Mouse (Mus musculus): ENCODE data around the gene Arhgef3. TPM values are rescaled to one million over a fixed set of nuclear protein-coding genes. Genes with fewer than 3 reads are reported as not detected.
"Not testable (repeated sequence)": the region's sequence is repeated elsewhere in the genome, so short reads cannot be mapped to it uniquely, and the experiment has no call there.

Arhgef3 gene
- polyA plus RNA-seq, 1 experiment from 2014 or later: 2.9 TPM

- Histone ChIP-seq H3K9ac (ENCODE audit: low read length) (no peak overlapping the region), H3K36me3 (ENCODE audit: control insufficient read depth, insufficient read depth, low read length) (no peaks in the 10 kb centered on the region), H3K9me3 (ENCODE audit: control insufficient read depth, low read length) (no peaks in the 10 kb centered on the region), H3K4me1 (replicated peaks; ENCODE audit: control insufficient read depth, insufficient read depth, low read length) (no peaks in the 10 kb centered on the region), H3K4me2 (ENCODE audit: low read depth, low read length, severe bottlenecking) (no peak overlapping the region), H3K4me3 (ENCODE audit: low read depth, low read length) (no peak overlapping the region), H3K27me3 (ENCODE audit: control insufficient read depth, insufficient read depth, low read length) (no peaks in the 10 kb centered on the region), H3K27ac (ENCODE audit: low read depth, low read length) (no peak overlapping the region)
- no peak for DNase-seq (ENCODE audit: low spot score)
- 88% methylated on average over 5 of the region's 5 CpGs for WGBS
- no peak for ATAC-seq (replicated peaks; ENCODE audit: low FRiP score)
These were observed 83.9 kb downstream of the Arhgef3 start for GRCm38 (mm10) chr14:27198490-27199089.

GRCm38 (mm10) chr14:27199119-27199518, 84.4 kb downstream of the Arhgef3 start:
- no peak overlapping the region for H3K27ac ChIP-seq (ENCODE audit: low read depth, low read length)
- 85% methylated on average over 3 of the region's 3 CpGs for WGBS
- DNase-seq (ENCODE audit: low spot score) (no peak), ATAC-seq (replicated peaks; ENCODE audit: low FRiP score) (no peak)
- no peaks in the 10 kb centered on the region for H3K27me3 ChIP-seq (ENCODE audit: control insufficient read depth, insufficient read depth, low read length)
- H3K4me1 ChIP-seq (replicated peaks; ENCODE audit: control insufficient read depth, insufficient read depth, low read length): no peaks in the 10 kb centered on the region
- H3K9me3 ChIP-seq (ENCODE audit: control insufficient read depth, low read length): no peaks in the 10 kb centered on the region
- no peak overlapping the region for H3K9ac ChIP-seq (ENCODE audit: low read length)
- no peak overlapping the region for H3K4me3 ChIP-seq (ENCODE audit: low read depth, low read length)
- H3K4me2 ChIP-seq (ENCODE audit: low read depth, low read length, severe bottlenecking): no peak overlapping the region
- no peaks in the 10 kb centered on the region for H3K36me3 ChIP-seq (ENCODE audit: control insufficient read depth, insufficient read depth, low read length)

GRCm38 (mm10) chr14:27199870-27200269, 85.2 kb downstream of the Arhgef3 start:
- WGBS: 94% methylated on average over 11 of the region's 11 CpGs
- H3K27me3 ChIP-seq (ENCODE audit: control insufficient read depth, insufficient read depth, low read length): no peaks in the 10 kb centered on the region
- DNase-seq (ENCODE audit: low spot score): no peak
- no peaks in the 10 kb centered on the region for H3K9me3 ChIP-seq (ENCODE audit: control insufficient read depth, low read length)
- no peaks in the 10 kb centered on the region for H3K4me1 ChIP-seq (replicated peaks; ENCODE audit: control insufficient read depth, insufficient read depth, low read length)
- H3K36me3 ChIP-seq (ENCODE audit: control insufficient read depth, insufficient read depth, low read length): no peaks in the 10 kb centered on the region
- no peak overlapping the region for H3K4me3 ChIP-seq (ENCODE audit: low read depth, low read length)
- H3K4me2 ChIP-seq (ENCODE audit: low read depth, low read length, severe bottlenecking): no peak overlapping the region
- no peak overlapping the region for H3K9ac ChIP-seq (ENCODE audit: low read length)
- no peak overlapping the region for H3K27ac ChIP-seq (ENCODE audit: low read depth, low read length)
- ATAC-seq (replicated peaks; ENCODE audit: low FRiP score): no peak

GRCm38 (mm10) chr14:27200743-27201576, 86.3 kb downstream of the Arhgef3 start:
- no peak for ATAC-seq (replicated peaks; ENCODE audit: low FRiP score)
- H3K9me3 ChIP-seq (ENCODE audit: control insufficient read depth, low read length): no peaks in the 10 kb centered on the region

GRCm38 (mm10) chr14:27201824-27202223, 87.1 kb downstream of the Arhgef3 start:
- no peak overlapping the region for H3K4me2 ChIP-seq (ENCODE audit: low read depth, low read length, severe bottlenecking)
- no peaks in the 10 kb centered on the region for H3K36me3 ChIP-seq (ENCODE audit: control insufficient read depth, insufficient read depth, low read length)
- no peaks in the 10 kb centered on the region for H3K4me1 ChIP-seq (replicated peaks; ENCODE audit: control insufficient read depth, insufficient read depth, low read length)
- ATAC-seq (replicated peaks; ENCODE audit: low FRiP score): no peak
- H3K27ac ChIP-seq (ENCODE audit: low read depth, low read length): no peak overlapping the region
- no peak for DNase-seq (ENCODE audit: low spot score)
- no peak overlapping the region for H3K9ac ChIP-seq (ENCODE audit: low read length)
- H3K27me3 ChIP-seq (ENCODE audit: control insufficient read depth, insufficient read depth, low read length): no peaks in the 10 kb centered on the region
- no peak overlapping the region for H3K4me3 ChIP-seq (ENCODE audit: low read depth, low read length)
- no peaks in the 10 kb centered on the region for H3K9me3 ChIP-seq (ENCODE audit: control insufficient read depth, low read length)
- 54% methylated on average over 5 of the region's 5 CpGs for WGBS

More at GRCm38 (mm10) chr14:27200743-27201576, 86.3 kb downstream of the Arhgef3 start:
- H3K4me1 ChIP-seq (replicated peaks; ENCODE audit: control insufficient read depth, insufficient read depth, low read length): no peaks in the 10 kb centered on the region
- no peaks in the 10 kb centered on the region for H3K27me3 ChIP-seq (ENCODE audit: control insufficient read depth, insufficient read depth, low read length)
- H3K4me2 ChIP-seq (ENCODE audit: low read depth, low read length, severe bottlenecking): no peak overlapping the region
- no peaks in the 10 kb centered on the region for H3K36me3 ChIP-seq (ENCODE audit: control insufficient read depth, insufficient read depth, low read length)
- H3K4me3 ChIP-seq (ENCODE audit: low read depth, low read length): no peak overlapping the region
- no peak overlapping the region for H3K27ac ChIP-seq (ENCODE audit: low read depth, low read length)
- DNase-seq (ENCODE audit: low spot score): no peak
- H3K9ac ChIP-seq (ENCODE audit: low read length): no peak overlapping the region
- 66% methylated on average over 12 of the region's 12 CpGs for WGBS

DNA sequence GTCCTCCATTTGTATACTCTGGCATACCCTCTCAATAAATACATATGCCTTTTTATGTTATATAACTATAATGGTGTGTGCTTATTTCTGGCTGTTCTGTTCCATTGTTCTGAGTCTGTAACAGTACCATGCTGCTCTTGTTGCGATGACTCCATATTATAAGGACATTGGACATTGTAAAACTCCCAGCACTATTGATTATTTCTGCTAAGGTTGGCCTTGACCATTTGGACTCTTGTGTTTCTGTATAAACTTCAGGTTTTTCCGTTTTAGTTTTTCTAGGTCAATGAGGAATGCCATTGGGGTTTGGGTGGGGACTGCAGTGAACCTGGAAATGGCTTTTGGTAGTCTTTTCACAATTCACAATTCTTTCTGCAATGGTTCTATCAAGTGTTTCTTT, 90.0 kb downstream of the Arhgef3 start:
- Histone ChIP-seq H3K4me1 (replicated peaks; ENCODE audit: control insufficient read depth, insufficient read depth, low read length) (no peaks in the 10 kb centered on the region), H3K4me3 (ENCODE audit: low read depth, low read length) (no peak overlapping the region), H3K27me3 (ENCODE audit: control insufficient read depth, insufficient read depth, low read length) (no peaks in the 10 kb centered on the region), H3K9me3 (ENCODE audit: control insufficient read depth, low read length) (no peaks in the 10 kb centered on the region), H3K27ac (ENCODE audit: low read depth, low read length) (no peak overlapping the region), H3K4me2 (ENCODE audit: low read depth, low read length, severe bottlenecking) (no peak overlapping the region), H3K36me3 (ENCODE audit: control insufficient read depth, insufficient read depth, low read length) (no peaks in the 10 kb centered on the region), H3K9ac (ENCODE audit: low read length) (no peak overlapping the region)
- DNase-seq (ENCODE audit: low spot score) (no peak), ATAC-seq (replicated peaks; ENCODE audit: low FRiP score) (no peak)
- WGBS: 89% methylated on average over 2 of the region's 2 CpGs

DNA sequence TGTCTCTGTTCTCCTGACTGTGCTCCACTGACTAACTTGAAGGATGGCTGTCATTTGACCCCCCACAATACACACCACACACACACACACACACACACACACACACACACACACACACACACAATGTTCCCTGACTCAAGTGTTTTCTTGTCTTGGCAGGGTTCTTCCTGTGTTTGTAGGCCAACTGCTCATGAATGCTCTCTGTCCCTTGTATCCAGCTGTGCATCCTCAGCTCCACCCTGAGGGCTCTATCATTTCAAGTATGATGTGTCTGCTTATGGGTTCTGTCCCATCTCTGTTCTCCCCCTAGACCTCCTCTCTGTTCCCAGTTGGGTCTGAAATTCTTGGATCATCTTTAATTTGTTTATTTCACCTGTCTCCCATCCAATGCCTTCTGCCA, 91.7 kb downstream of the Arhgef3 start:
- no peak for DNase-seq (ENCODE audit: low spot score)
- Histone ChIP-seq H3K27ac (ENCODE audit: low read depth, low read length) (no peak overlapping the region), H3K9me3 (ENCODE audit: control insufficient read depth, low read length) (no peaks in the 10 kb centered on the region), H3K4me3 (ENCODE audit: low read depth, low read length) (no peak overlapping the region), H3K9ac (ENCODE audit: low read length) (no peak overlapping the region), H3K27me3 (ENCODE audit: control insufficient read depth, insufficient read depth, low read length) (no peaks in the 10 kb centered on the region), H3K4me2 (ENCODE audit: low read depth, low read length, severe bottlenecking) (no peak overlapping the region), H3K36me3 (ENCODE audit: control insufficient read depth, insufficient read depth, low read length) (no peaks in the 10 kb centered on the region), H3K4me1 (replicated peaks; ENCODE audit: control insufficient read depth, insufficient read depth, low read length) (no peaks in the 10 kb centered on the region)
- no peak for ATAC-seq (replicated peaks; ENCODE audit: low FRiP score)

DNA sequence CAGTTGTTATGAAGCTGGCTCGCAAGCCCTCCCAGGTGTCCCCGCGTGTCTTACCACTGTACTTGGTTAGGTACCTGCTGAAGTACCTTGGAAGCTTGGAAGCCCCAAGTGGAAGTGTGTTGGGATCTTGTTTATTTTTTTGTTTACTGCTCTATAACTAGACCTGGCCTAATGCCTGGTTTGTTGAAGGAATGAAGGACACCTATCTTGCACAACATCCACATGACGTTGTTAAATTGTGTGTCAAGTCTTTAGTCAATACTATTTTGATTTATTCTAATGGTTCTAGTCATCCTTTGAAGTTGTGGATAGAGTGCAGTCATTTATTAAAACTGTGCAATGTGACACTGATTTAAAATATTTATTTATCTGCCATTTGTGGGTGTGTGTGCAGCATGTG, 94.8 kb downstream of the Arhgef3 start:
- H3K4me3 ChIP-seq (ENCODE audit: low read depth, low read length): no peak overlapping the region
- WGBS: 97% methylated on average over 4 of the region's 4 CpGs
- H3K4me2 ChIP-seq (ENCODE audit: low read depth, low read length, severe bottlenecking): no peak overlapping the region
- H3K4me1 ChIP-seq (replicated peaks; ENCODE audit: control insufficient read depth, insufficient read depth, low read length): no peaks in the 10 kb centered on the region
- H3K36me3 ChIP-seq (ENCODE audit: control insufficient read depth, insufficient read depth, low read length): no peaks in the 10 kb centered on the region
- no peaks in the 10 kb centered on the region for H3K27me3 ChIP-seq (ENCODE audit: control insufficient read depth, insufficient read depth, low read length)
- H3K9me3 ChIP-seq (ENCODE audit: control insufficient read depth, low read length): no peaks in the 10 kb centered on the region
- ATAC-seq (replicated peaks; ENCODE audit: low FRiP score): no peak
- no peak overlapping the region for H3K27ac ChIP-seq (ENCODE audit: low read depth, low read length)
- H3K9ac ChIP-seq (ENCODE audit: low read length): no peak overlapping the region
- DNase-seq (ENCODE audit: low spot score): no peak

DNA sequence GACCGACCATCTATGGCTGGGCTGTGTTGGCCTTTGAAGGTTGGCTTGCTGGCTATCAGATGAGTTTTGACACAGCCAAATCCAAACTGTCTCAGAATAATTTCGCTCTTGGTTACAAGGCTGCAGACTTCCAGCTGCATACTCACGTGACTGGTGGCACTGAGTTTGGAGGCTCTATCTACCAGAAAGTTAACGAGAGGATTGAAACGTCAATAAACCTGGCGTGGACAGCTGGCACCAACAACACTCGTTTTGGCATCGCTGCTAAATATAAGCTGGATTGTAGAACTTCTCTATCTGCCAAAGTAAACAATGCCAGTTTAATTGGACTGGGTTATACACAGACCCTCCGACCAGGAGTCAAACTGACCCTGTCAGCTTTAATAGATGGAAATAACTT, 96.1 kb downstream of the Arhgef3 start:
- not testable (repeated sequence) for H3K4me1 ChIP-seq (replicated peaks; ENCODE audit: control insufficient read depth, insufficient read depth, low read length)

More for the DNA sequence above, 96.1 kb downstream of the Arhgef3 start:
- not testable (repeated sequence) for DNase-seq (ENCODE audit: low spot score); H3K9me3 ChIP-seq (ENCODE audit: control insufficient read depth, low read length); H3K4me3 ChIP-seq (ENCODE audit: low read depth, low read length); H3K27ac ChIP-seq (ENCODE audit: low read depth, low read length); H3K4me2 ChIP-seq (ENCODE audit: low read depth, low read length, severe bottlenecking); H3K36me3 ChIP-seq (ENCODE audit: control insufficient read depth, insufficient read depth, low read length); H3K9ac ChIP-seq (ENCODE audit: low read length); H3K27me3 ChIP-seq (ENCODE audit: control insufficient read depth, insufficient read depth, low read length); ATAC-seq (replicated peaks; ENCODE audit: low FRiP score)
- 88% methylated on average over 9 of the region's 9 CpGs for WGBS
